Mouse (Mus musculus): ENCODE data around the gene E030030I06Rik. TPM values are rescaled to one million over a fixed set of nuclear protein-coding genes. Genes with fewer than 3 reads are reported as not detected.
"Not testable (repeated sequence)": the region's sequence is repeated elsewhere in the genome, so short reads cannot be mapped to it uniquely, and the experiment has no call there.

E030030I06Rik gene
- polyA plus RNA-seq, 1 experiment from 2014 or later: 12.9 TPM

GRCm38 (mm10) chr10:22158310-22158999 is 9.4 kb upstream of the E030030I06Rik start, which contains the start of the genes Raet1e and H60b:
Gene Raet1e (plus strand): TSS chr10:22158569.
Gene H60b (plus strand): TSS chr10:22158586.
- H3K4me1 ChIP-seq (replicated peaks; ENCODE audit: control insufficient read depth, insufficient read depth); H3K9me3 ChIP-seq (ENCODE audit: control insufficient read depth, low read length); H3K27ac ChIP-seq (replicated peaks); H3K9ac ChIP-seq (ENCODE audit: low read length); H3K36me3 ChIP-seq (ENCODE audit: control insufficient read depth, insufficient read depth, low read length): not testable (repeated sequence)
- 1% methylated on average over 43 of the region's 48 CpGs for WGBS
- Histone ChIP-seq H3K4me3 (ENCODE audit: low read depth, low read length) (peak within 1 kb of the TSS; percentile 35), H3K27me3 (ENCODE audit: control insufficient read depth, insufficient read depth, low read length) (peaks cover 11% of the 10 kb centered on the region; the same call in 1 of the 2 replicates), H3K4me2 (replicated peaks; ENCODE audit: low read depth) (peak within 1 kb of the TSS; percentile 50)
- ATAC-seq (ENCODE audit: low FRiP score, low TSS enrichment) (peak; percentile 95), DNase-seq (ENCODE audit: low spot score) (peak; percentile 89)
- TF ChIP-seq CTCF (IDR thresholded peaks at IDR 0.05; ENCODE audit: low read depth): peak; percentile 58

- Histone ChIP-seq H3K27me3 (ENCODE audit: control insufficient read depth, insufficient read depth, low read length) (peaks cover 19% of the 10 kb centered on the region; the same call in 1 of the 2 replicates), H3K9ac (ENCODE audit: low read length) (no peak overlapping the region), H3K4me1 (replicated peaks; ENCODE audit: control insufficient read depth, insufficient read depth) (no peaks in the 10 kb centered on the region), H3K36me3 (ENCODE audit: control insufficient read depth, insufficient read depth, low read length) (no peaks in the 10 kb centered on the region), H3K4me3 (ENCODE audit: low read depth, low read length) (no peak overlapping the region), H3K4me2 (replicated peaks; ENCODE audit: low read depth) (no peak overlapping the region), H3K9me3 (ENCODE audit: control insufficient read depth, low read length) (no peaks in the 10 kb centered on the region), H3K27ac (replicated peaks) (no peak overlapping the region)
- 50% methylated on average over 3 of the region's 3 CpGs for WGBS
- ATAC-seq (ENCODE audit: low FRiP score, low TSS enrichment) (no peak), DNase-seq (ENCODE audit: low spot score) (no peak)
- TF ChIP-seq EP300 (optimal IDR thresholded peaks at IDR 0.05): no peak
- no peak for TF ChIP-seq CTCF (IDR thresholded peaks at IDR 0.05; ENCODE audit: low read depth)
Observed at GRCm38 (mm10) chr10:22154871-22155799, 6.1 kb upstream of the E030030I06Rik start.

- H3K4me1 ChIP-seq (replicated peaks; ENCODE audit: control insufficient read depth, insufficient read depth); H3K36me3 ChIP-seq (ENCODE audit: control insufficient read depth, insufficient read depth, low read length); ATAC-seq (ENCODE audit: low FRiP score, low TSS enrichment); H3K9ac ChIP-seq (ENCODE audit: low read length); H3K27ac ChIP-seq (replicated peaks); H3K9me3 ChIP-seq (ENCODE audit: control insufficient read depth, low read length); DNase-seq (ENCODE audit: low spot score): not testable (repeated sequence)
- WGBS: 2% methylated on average over 38 of the region's 38 CpGs
- Histone ChIP-seq H3K4me3 (ENCODE audit: low read depth, low read length) (peak overlapping the region; percentile 28), H3K4me2 (replicated peaks; ENCODE audit: low read depth) (peak overlapping the region; percentile 40; the same call in 1 of the 2 replicates), H3K27me3 (ENCODE audit: control insufficient read depth, insufficient read depth, low read length) (peaks cover 19% of the 10 kb centered on the region; the same call in 1 of the 2 replicates)
Observed at GRCm38 (mm10) chr10:22154127-22154526, 5.1 kb upstream of the E030030I06Rik start.

GRCm38 (mm10) chr10:22153147-22153690 is 4.1 kb upstream of the E030030I06Rik start:
- DNase-seq (ENCODE audit: low spot score); H3K4me1 ChIP-seq (replicated peaks; ENCODE audit: control insufficient read depth, insufficient read depth); ATAC-seq (ENCODE audit: low FRiP score, low TSS enrichment); H3K4me3 ChIP-seq (ENCODE audit: low read depth, low read length); H3K9me3 ChIP-seq (ENCODE audit: control insufficient read depth, low read length); H3K27ac ChIP-seq (replicated peaks); H3K4me2 ChIP-seq (replicated peaks; ENCODE audit: low read depth); H3K9ac ChIP-seq (ENCODE audit: low read length); H3K36me3 ChIP-seq (ENCODE audit: control insufficient read depth, insufficient read depth, low read length): not testable (repeated sequence)
- peaks cover 19% of the 10 kb centered on the region; the same call in 1 of the 2 replicates for H3K27me3 ChIP-seq (ENCODE audit: control insufficient read depth, insufficient read depth, low read length)
- WGBS: 7% methylated on average over 7 of the region's 7 CpGs

GRCm38 (mm10) chr10:22151863-22152640 is 3.0 kb upstream of the E030030I06Rik start:
- not testable (repeated sequence) for ATAC-seq (ENCODE audit: low FRiP score, low TSS enrichment); H3K9ac ChIP-seq (ENCODE audit: low read length); DNase-seq (ENCODE audit: low spot score); H3K4me1 ChIP-seq (replicated peaks; ENCODE audit: control insufficient read depth, insufficient read depth); H3K36me3 ChIP-seq (ENCODE audit: control insufficient read depth, insufficient read depth, low read length); H3K9me3 ChIP-seq (ENCODE audit: control insufficient read depth, low read length); H3K4me2 ChIP-seq (replicated peaks; ENCODE audit: low read depth); H3K4me3 ChIP-seq (ENCODE audit: low read depth, low read length); H3K27ac ChIP-seq (replicated peaks)
- H3K27me3 ChIP-seq (ENCODE audit: control insufficient read depth, insufficient read depth, low read length): peaks cover 19% of the 10 kb centered on the region; the same call in 1 of the 2 replicates
- WGBS: 7% methylated on average over 11 of the region's 11 CpGs

- Histone ChIP-seq H3K4me3 (ENCODE audit: low read depth, low read length) (peak overlapping the region; percentile 18; the same call in 1 of the 2 replicates), H3K27me3 (ENCODE audit: control insufficient read depth, insufficient read depth, low read length) (peaks cover 14% of the 10 kb centered on the region; the same call in 1 of the 2 replicates)
- DNase-seq (ENCODE audit: low spot score): peak; percentile 38
- H3K4me1 ChIP-seq (replicated peaks; ENCODE audit: control insufficient read depth, insufficient read depth); H3K27ac ChIP-seq (replicated peaks); H3K36me3 ChIP-seq (ENCODE audit: control insufficient read depth, insufficient read depth, low read length); ATAC-seq (ENCODE audit: low FRiP score, low TSS enrichment); H3K9ac ChIP-seq (ENCODE audit: low read length); H3K4me2 ChIP-seq (replicated peaks; ENCODE audit: low read depth); H3K9me3 ChIP-seq (ENCODE audit: control insufficient read depth, low read length): not testable (repeated sequence)
- 2% methylated on average over 51 of the region's 55 CpGs for WGBS
Observed at GRCm38 (mm10) chr10:22151056-22151862, 2.2 kb upstream of the E030030I06Rik start.

Data from stomach, postnatal 0 days (tissue).